Mouse (Mus musculus): Measurements from ENCODE around the gene Vmn1r172.
"Not testable (repeated sequence)": the region's sequence is repeated elsewhere in the genome, so short reads cannot be mapped to it uniquely, and the experiment has no call there.

Vmn1r172 gene

DNA sequence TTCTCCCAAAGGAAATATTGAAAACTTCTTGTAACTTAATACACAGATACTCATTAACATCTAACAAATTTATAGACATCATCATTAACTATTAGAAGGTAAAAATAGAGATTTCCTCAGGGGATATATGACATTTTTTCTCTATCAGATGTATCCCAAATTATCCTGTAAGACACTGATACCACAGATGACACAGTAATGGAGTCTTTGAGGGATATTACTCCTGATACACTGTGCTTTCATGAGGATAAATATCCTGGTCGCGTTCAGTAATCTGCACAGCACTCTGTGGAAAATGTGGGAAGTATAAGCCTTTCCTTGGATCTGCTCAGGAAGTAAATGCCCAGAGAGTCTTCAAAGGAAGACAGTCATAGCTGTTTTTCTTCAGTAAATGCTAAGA lies at the start of gene Vmn1r172:
Gene Vmn1r172 (plus strand): TSS at position 301 of the 400 bp plus-strand sequence.
- no peak for DNase-seq (ENCODE audit: low read depth, low spot score)

DNA sequence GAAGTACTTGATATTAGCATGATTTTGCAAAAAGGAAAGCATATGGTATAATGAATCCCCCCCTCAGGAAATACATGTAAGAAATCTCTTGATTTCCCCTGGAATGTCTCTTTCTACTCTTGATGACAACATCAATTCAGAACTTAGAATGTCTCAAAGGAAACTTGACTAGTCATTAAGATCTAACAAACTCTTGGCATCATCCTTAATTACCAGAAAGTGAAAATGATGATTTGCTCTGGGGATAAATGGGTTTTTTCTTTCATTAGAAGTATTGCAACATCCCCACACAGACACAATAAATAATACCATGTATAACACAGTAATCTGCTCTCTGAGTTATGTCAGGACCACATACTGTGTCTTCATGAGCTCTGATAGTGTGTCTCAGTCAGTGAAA lies 27.7 kb upstream of the Vmn1r172 start, which contains the start of gene Vmn1r171:
Gene Vmn1r171 (plus strand): TSS at position 301 of the 400 bp plus-strand sequence.
- DNase-seq (ENCODE audit: low read depth, low spot score) = no peak

DNA sequence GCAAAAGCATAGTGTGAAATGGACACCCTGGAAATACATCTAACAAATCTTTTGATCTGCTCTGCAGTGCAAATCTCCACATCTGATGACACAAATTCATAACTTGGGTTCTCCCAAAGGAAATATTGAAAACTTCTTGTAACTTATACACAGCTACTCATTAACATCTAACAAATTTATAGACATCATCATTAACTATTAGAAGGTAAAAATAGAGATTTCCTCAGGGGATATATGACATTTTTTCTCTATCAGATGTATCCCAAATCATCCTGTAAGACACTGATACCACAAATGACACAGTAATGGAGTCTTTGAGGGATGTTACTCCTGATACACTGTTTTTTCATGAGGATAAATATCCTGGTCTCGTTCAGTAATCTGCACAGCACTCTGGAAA lies 42.3 kb downstream of the Vmn1r172 start, which contains the start of gene Vmn1r173:
Gene Vmn1r173 (plus strand): TSS at position 301 of the 400 bp plus-strand sequence.
- not testable (repeated sequence) for DNase-seq (ENCODE audit: low read depth, low spot score)

Data from WW6 (cell line).